Mouse (Mus musculus) limb, embryonic 14.5 days (tissue): ENCODE results near the gene Bcor. TPM values are rescaled to one million over a fixed set of nuclear protein-coding genes. Genes with fewer than 3 reads are reported as not detected.

ENCODE experiments used
- ATAC-seq: fragments of 200-750 bp; cut with Nextera tagmentation; 2 replicates; pipeline ENCODE4 v1.8.0; 2017; ENCODE audit warnings: low read depth, moderate number of reproducible peaks, moderate TSS enrichment; ENCODE audit not compliant: low FRiP score
- DNase-seq: peaks from one replicate; pipeline ENCODE4 v3.0.0-alpha.2; 2015; ENCODE audit warnings: low spot score
- H3K27ac ChIP-seq: fragments of 300-500 bp; sonication (generic); replicated peaks from 2 replicates; pipeline ENCODE4 v1.5.1; 2014; ENCODE audit warnings: low read depth, mild to moderate bottlenecking, low read length, moderate library complexity, mixed read lengths
- H3K27me3 ChIP-seq: fragments of 300-500 bp; sonication (generic); 2 replicates; pipeline ENCODE4 v1.6.1; 2014; ENCODE audit warnings: low read length, mixed read lengths; ENCODE audit not compliant: control insufficient read depth, insufficient read depth
- H3K36me3 ChIP-seq: fragments of 300-500 bp; sonication (generic); 2 replicates; pipeline ENCODE4 v1.6.1; 2014; ENCODE audit warnings: mild to moderate bottlenecking, low read length, moderate library complexity, mixed read lengths; ENCODE audit not compliant: control insufficient read depth, insufficient read depth
- H3K4me1 ChIP-seq: fragments of 300-500 bp; sonication (generic); 2 replicates; pipeline ENCODE4 v1.6.1; 2014; ENCODE audit warnings: antibody characterized with exemption, low read length, mixed read lengths; ENCODE audit not compliant: control insufficient read depth, insufficient read depth
- H3K4me2 ChIP-seq: fragments of 300-500 bp; sonication (generic); replicated peaks from 2 replicates; pipeline ENCODE4 v1.6.1; 2014; ENCODE audit warnings: low read depth, mild to moderate bottlenecking, low read length, moderate library complexity; ENCODE audit not compliant: severe bottlenecking
- H3K4me3 ChIP-seq: fragments of 300-500 bp; sonication (generic); replicated peaks from 2 replicates; pipeline ENCODE4 v1.5.1; 2014; ENCODE audit warnings: low read length
- H3K9ac ChIP-seq: fragments of 300-500 bp; sonication (generic); 2 replicates; pipeline ENCODE4 v1.6.1; 2014; ENCODE audit warnings: mild to moderate bottlenecking, low read depth, low read length, moderate library complexity; ENCODE audit not compliant: severe bottlenecking
- H3K9me3 ChIP-seq: fragments of 300-500 bp; sonication (generic); 2 replicates; pipeline ENCODE4 v1.6.1; 2016; ENCODE audit warnings: low read length; ENCODE audit not compliant: control insufficient read depth
- POLR2A ChIP-seq: fragments of 200-500 bp; IDR thresholded peaks from 2 replicates; pipeline ENCODE4 v1.8.0; 2012; ENCODE audit warnings: inconsistent platforms, mild to moderate bottlenecking, moderate library complexity, borderline replicate concordance; ENCODE audit not compliant: insufficient read depth, insufficient read length; ENCODE audit errors: extremely low read depth
- WGBS: fragments of 180-500 bp; shearing (Covaris S2); extraction: QIAGEN DNeasy Blood & Tissue Kit; methylation state at CpG from one replicate; pipeline ENCODE4 v1.1.7; 2014; 5-methylcytosine and 5-hydroxymethylcytosine counted together
- polyA plus RNA-seq, 2 experiments: library from polyadenylated mRNA; depleted of rRNA in 1 of 2; stranded (reverse) in 1 of 2; unstranded in 1 of 2; fragments of >200 nt; fragmentation: Nextera tagmentation in 1 of 2; extraction: Ambion mirVana in 1 of 2; gene quantifications; 2 replicates each; pipeline versions ENCODE4 v1.2.1 to v1.2.3; 2012 to 2014

Gene Bcor
- polyA plus RNA-seq, 2 experiments: 17.0 to 20.0 TPM

DNA sequence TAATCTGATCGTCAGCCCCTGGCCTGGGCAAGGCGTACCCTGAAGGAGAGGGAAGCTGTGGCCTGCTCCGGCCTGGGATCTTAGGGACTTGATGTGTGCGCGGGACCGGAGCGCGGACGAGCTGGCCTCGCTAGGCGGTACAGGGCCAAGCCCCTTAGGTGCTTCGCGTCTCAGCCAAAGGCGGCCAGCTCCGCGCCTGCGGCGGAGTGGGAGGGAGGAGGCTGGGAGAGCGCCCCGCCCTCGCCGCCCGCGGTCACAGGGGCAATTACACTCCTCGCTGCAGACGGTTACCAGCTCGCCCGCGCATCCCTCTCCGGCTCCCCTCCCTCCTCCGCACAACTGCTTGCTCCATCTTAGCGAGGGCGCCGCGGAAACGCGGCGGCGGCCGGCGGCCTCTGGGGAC lies 161.2 kb downstream of the Bcor start:
- peak overlapping the region; percentile 33 for H3K4me3 ChIP-seq
- H3K9ac ChIP-seq: peak overlapping the region; percentile 43; the same call in 1 of the 2 replicates
- no peak for TF ChIP-seq POLR2A
- no peaks in the 10 kb centered on the region for H3K9me3 ChIP-seq
- H3K4me1 ChIP-seq: peaks cover 35% of the 10 kb centered on the region
- no peak overlapping the region; the same call in 1 of the 2 replicates for H3K27ac ChIP-seq
- WGBS: 8% methylated on average over 17 of the region's 41 CpGs
- peak; percentile 65 for ATAC-seq
- H3K4me2 ChIP-seq: peak overlapping the region; percentile 62
- H3K27me3 ChIP-seq: peaks cover 16% of the 10 kb centered on the region; the same call in 1 of the 2 replicates
- no peaks in the 10 kb centered on the region for H3K36me3 ChIP-seq
- DNase-seq: peak; percentile 58

DNA sequence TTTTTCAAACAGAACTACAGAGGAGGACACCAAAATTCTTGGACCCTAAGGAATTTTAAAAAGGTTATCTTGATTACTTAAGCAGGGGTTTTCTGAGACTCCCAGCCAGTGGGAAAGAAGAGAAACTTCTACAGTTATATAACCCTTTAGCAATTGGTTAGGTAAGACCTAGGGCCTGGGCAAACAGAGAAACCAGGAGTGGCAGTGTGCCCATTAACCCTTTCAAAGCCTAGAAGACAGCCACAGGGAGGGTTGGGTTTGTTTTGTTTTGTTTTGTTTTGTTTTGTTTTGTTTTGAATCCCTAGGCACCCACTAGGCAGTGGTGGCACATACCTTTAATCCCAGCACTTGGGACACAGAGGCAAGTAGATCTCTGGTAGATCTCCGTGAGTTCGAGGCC lies 163.3 kb downstream of the Bcor start:
- DNase-seq (no peak), ATAC-seq (no peak)
- H3K4me2 ChIP-seq: no peak overlapping the region
- TF ChIP-seq POLR2A: no peak
- no peaks in the 10 kb centered on the region for H3K36me3 ChIP-seq
- H3K27ac ChIP-seq: no peak overlapping the region
- no peaks in the 10 kb centered on the region for H3K9me3 ChIP-seq
- H3K27me3 ChIP-seq: peaks cover 16% of the 10 kb centered on the region; the same call in 1 of the 2 replicates
- 59% methylated on average over 2 of the region's 2 CpGs for WGBS
- H3K9ac ChIP-seq: no peak overlapping the region
- no peak overlapping the region for H3K4me3 ChIP-seq
- peaks cover 22% of the 10 kb centered on the region for H3K4me1 ChIP-seq

DNA sequence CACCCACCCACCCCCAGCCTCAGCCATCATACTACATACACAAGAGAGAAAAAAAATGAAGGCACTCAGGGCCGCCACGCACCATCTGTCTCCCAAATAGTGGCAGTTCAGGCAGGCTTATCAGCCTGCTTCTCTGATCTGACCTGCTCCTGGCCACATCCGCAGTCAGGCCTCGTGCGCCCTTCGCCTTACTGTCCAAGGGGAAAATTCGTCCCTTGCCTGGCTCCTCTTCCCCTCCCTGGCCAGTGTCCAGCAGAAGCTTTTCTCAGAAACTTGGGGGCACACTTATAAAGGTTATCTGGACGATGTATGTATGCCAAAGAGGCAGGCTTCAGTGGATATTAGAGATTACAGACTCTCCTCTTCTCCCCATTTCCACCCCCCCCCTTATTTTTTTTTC lies 163.7 kb downstream of the Bcor start:
- 75% methylated on average over 4 of the region's 8 CpGs for WGBS
- H3K4me3 ChIP-seq: no peak overlapping the region
- no peaks in the 10 kb centered on the region for H3K9me3 ChIP-seq
- H3K27me3 ChIP-seq: peaks cover 16% of the 10 kb centered on the region; the same call in 1 of the 2 replicates
- H3K9ac ChIP-seq: no peak overlapping the region
- H3K4me2 ChIP-seq: no peak overlapping the region
- DNase-seq: no peak
- H3K36me3 ChIP-seq: no peaks in the 10 kb centered on the region
- H3K27ac ChIP-seq: no peak overlapping the region
- ATAC-seq: no peak
- peaks cover 21% of the 10 kb centered on the region for H3K4me1 ChIP-seq
- TF ChIP-seq POLR2A: no peak

DNA sequence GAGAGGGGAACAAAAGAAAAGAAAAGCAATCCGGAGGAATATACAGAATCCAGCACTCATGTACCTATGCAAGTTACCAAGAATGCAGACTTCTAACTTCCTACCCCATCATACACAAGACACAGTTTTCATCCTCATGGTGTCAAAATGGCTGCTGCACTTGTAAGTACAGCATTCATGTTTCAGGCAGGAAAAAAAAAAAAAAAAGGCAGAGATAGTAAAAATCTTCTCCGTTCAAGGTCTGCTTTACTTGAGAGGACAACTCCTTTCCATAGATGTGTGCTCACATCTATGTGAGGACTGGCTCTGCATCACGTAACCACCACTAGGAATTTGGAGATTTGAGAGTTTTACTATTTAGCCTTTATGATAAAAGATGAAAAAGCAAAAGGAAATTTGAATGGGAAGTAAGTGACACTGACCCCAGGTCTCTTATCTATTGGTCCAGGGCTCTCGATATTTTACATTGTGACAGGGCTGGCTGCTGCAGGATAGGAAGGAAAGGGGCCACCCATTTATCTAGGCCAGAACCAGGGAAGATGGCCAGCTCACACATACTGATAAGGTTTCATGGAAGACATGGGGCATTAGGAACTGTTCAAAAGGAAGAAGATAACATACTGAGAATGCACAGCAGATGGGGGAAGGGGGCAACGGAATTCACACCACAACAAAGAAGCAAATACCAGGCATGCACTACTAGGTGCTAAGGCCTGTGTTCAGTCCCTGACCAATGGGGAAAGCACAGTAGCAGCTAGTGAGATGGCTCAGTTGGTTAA lies 166.3 kb downstream of the Bcor start:
- Histone ChIP-seq H3K9me3 (no peaks in the 10 kb centered on the region), H3K4me1 (peaks cover 6% of the 10 kb centered on the region), H3K4me2 (no peak overlapping the region), H3K4me3 (no peak overlapping the region), H3K9ac (no peak overlapping the region), H3K27me3 (peaks cover 3% of the 10 kb centered on the region; the same call in 1 of the 2 replicates), H3K36me3 (no peaks in the 10 kb centered on the region), H3K27ac (no peak overlapping the region)
- no peak for ATAC-seq
- WGBS: 81% methylated on average over 5 of the region's 5 CpGs
- no peak for TF ChIP-seq POLR2A
- DNase-seq: no peak

DNA sequence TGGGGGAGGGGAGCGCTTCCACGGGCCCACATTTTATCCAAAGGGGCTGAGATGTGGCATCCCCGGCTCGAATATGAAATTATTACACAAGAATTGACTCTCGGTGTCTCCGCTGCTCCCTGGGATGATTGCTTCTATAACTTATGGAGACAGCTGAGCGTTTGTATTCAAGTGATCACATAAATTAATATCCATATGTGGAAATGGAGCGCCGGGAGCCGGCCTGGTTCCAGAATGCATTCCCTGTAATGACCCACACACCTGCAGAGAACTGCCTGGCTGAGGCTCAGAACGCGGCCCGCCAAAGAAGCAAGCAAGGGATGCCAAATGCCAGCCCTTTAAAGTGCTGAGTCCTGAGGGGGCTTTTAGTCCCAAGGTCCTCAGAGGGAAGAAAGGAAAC lies 170.7 kb downstream of the Bcor start:
- no peaks in the 10 kb centered on the region; the same call in 1 of the 2 replicates for H3K27me3 ChIP-seq
- no peak for TF ChIP-seq POLR2A
- ATAC-seq: no peak

More for the DNA sequence above, 170.7 kb downstream of the Bcor start:
- Histone ChIP-seq H3K4me1 (no peaks in the 10 kb centered on the region), H3K4me3 (no peak overlapping the region), H3K4me2 (no peak overlapping the region), H3K36me3 (no peaks in the 10 kb centered on the region), H3K27ac (no peak overlapping the region), H3K9me3 (no peaks in the 10 kb centered on the region), H3K9ac (no peak overlapping the region)
- no peak for DNase-seq
- 53% methylated on average over 13 of the region's 13 CpGs for WGBS
